Mouse (Mus musculus) neural tube, embryonic 15.5 days (tissue): ENCODE measurements around the gene Cnnm3. TPM values are rescaled to one million over a fixed set of nuclear protein-coding genes. Genes with fewer than 3 reads are reported as not detected.

Experiments used
- ATAC-seq: fragments of 200-750 bp; cut with Nextera tagmentation; 2 replicates; pipeline ENCODE4 v1.8.0; 2017; ENCODE audit warnings: mild to moderate bottlenecking, moderate TSS enrichment, moderate library complexity; ENCODE audit not compliant: low FRiP score
- H3K27ac ChIP-seq: fragments of 300-500 bp; sonication (generic); replicated peaks from 2 replicates; pipeline ENCODE4 v1.5.1; 2015; ENCODE audit warnings: mild to moderate bottlenecking, inconsistent platforms
- H3K27me3 ChIP-seq: fragments of 300-500 bp; sonication (generic); replicated peaks from 2 replicates; pipeline ENCODE4 v1.6.1; 2015; ENCODE audit warnings: inconsistent platforms
- H3K36me3 ChIP-seq: fragments of 300-500 bp; sonication (generic); 2 replicates; pipeline ENCODE4 v1.6.1; 2015; ENCODE audit warnings: inconsistent platforms
- H3K4me1 ChIP-seq: fragments of 300-500 bp; sonication (generic); 2 replicates; pipeline ENCODE4 v1.6.1; 2015; ENCODE audit warnings: inconsistent platforms
- H3K4me2 ChIP-seq: fragments of 300-500 bp; sonication (generic); 2 replicates; pipeline ENCODE4 v1.6.1; 2015; ENCODE audit warnings: inconsistent platforms, mild to moderate bottlenecking, moderate library complexity
- H3K4me3 ChIP-seq: fragments of 300-500 bp; sonication (generic); replicated peaks from 2 replicates; pipeline ENCODE4 v1.5.1; 2015; ENCODE audit warnings: mild to moderate bottlenecking, inconsistent platforms
- H3K9ac ChIP-seq: fragments of 300-500 bp; sonication (generic); replicated peaks from 2 replicates; pipeline ENCODE4 v1.6.1; 2015; ENCODE audit warnings: mild to moderate bottlenecking, inconsistent platforms
- H3K9me3 ChIP-seq: fragments of 300-500 bp; sonication (generic); replicated peaks from 2 replicates; pipeline ENCODE4 v1.6.1; 2016; ENCODE audit warnings: inconsistent platforms
- WGBS: fragments of 180-500 bp; shearing (Covaris S2); methylation state at CpG from one replicate; pipeline ENCODE4 v1.1.7; 2015; ENCODE audit warnings: mixed read lengths; 5-methylcytosine and 5-hydroxymethylcytosine counted together
- polyA plus RNA-seq: library from polyadenylated mRNA; unstranded; fragments of >200 nt; fragmentation: Nextera tagmentation; extraction: Ambion mirVana; gene quantifications from 2 replicates; pipeline ENCODE4 v1.2.1, GENCODE M21; 2015

Cnnm3 gene
- 3.1 and 4.5 TPM in 2 replicates for polyA plus RNA-seq

DNA sequence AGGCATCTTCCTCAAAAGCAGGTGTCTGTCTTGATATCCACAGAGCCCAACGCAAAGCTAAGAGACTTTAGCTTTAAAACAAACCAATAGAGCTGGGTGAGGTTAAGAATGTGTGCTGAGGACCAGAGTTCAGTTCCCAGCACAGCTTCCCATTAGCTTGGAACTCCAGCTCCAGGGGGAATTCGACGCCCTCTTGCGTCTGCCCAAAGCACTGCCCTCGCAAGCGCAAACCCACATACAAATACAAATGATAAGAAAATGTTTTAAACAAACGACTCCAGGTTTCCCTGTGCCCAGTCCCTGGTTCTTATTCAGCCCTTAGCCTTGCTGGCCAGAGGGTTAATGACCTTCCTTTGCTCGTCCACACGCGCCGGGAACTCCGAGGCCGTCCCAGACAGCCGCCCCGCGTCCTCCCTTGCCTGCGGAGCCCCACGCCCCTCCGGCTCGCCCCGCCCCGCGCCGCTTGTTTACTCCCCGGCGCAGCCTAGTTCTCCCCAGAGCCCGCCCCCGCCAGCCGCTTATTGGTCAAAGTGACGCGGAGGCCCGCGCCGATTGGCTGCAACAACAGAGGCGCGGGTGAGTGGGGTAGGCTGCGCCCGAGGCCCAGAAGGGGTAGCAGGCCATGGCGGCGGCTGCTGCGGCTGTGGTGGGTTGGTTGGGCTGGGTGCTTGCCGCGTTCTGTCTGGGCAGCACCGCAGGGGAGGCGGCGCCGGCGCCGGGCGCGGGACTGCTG is at the start of gene Cnnm3:
TSS of gene Cnnm3 (plus strand) at position 579 of the 733 bp plus-strand sequence.
- Histone ChIP-seq H3K27me3 (no peaks in the 10 kb centered on the region), H3K27ac (peak within 1 kb of the TSS; percentile 98), H3K9me3 (no peaks in the 10 kb centered on the region), H3K36me3 (peaks cover 5% of the 10 kb centered on the region; the same call in 1 of the 2 replicates), H3K4me2 (peak within 1 kb of the TSS; percentile 78), H3K9ac (peak within 1 kb of the TSS; percentile 82), H3K4me3 (peak within 1 kb of the TSS; percentile 99), H3K4me1 (peaks cover 37% of the 10 kb centered on the region)
- 2% methylated on average over 49 of the region's 51 CpGs for WGBS
- peak; percentile 98 for ATAC-seq

DNA sequence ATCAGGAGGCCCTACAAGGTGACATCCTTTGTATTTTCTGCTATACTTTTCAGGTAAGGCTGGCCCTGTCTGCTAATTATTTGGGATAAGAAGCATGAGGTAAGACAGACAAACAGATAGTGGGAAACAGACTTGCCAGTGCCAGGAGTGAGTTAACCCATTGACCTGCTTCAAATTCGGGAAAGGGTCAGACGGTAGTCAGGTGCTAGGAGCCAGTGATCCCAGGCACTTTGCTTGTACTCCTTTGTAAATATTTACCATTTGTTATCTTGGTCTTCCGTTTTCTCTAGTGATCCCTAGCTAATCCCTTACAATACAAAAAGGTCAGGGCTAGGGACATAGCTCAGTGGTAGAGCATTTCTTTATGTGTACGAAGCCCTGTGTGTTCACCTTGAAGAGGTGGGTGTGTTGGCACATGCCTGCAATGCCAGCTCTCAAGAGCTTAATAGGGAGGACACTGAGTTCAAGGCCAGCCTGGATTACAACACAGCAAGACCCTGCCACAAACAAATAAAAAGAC is 46.0 kb upstream of the Cnnm3 start:
- H3K4me2 ChIP-seq: no peak overlapping the region
- no peaks in the 10 kb centered on the region for H3K27me3 ChIP-seq
- peaks cover 9% of the 10 kb centered on the region; the same call in 1 of the 2 replicates for H3K4me1 ChIP-seq
- H3K9ac ChIP-seq: no peak overlapping the region
- no peaks in the 10 kb centered on the region for H3K36me3 ChIP-seq
- H3K4me3 ChIP-seq: no peak overlapping the region
- no peak for ATAC-seq
- 81% methylated on average over 4 of the region's 4 CpGs for WGBS
- H3K9me3 ChIP-seq: no peaks in the 10 kb centered on the region
- no peak overlapping the region for H3K27ac ChIP-seq

DNA sequence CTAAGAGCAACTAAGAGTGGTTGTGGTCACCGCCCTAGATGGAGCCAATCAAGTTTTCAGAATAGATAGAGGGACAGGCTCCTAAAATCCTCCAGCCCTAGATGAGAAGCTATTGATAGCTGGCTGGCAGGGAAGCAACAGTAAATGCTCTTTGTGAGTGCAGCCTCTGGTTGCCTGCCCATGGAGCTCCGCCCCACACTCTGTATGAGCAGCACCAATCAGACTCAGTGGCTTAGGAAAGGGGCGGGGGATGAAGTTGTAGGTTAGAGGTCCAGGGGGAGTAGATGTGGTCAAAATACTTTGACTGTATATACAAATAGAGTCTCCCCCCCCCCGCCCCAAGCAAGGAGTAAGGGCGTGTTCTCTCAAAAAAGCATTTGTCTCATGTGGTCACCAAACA is 44.2 kb upstream of the Cnnm3 start:
- no peak overlapping the region for H3K9ac ChIP-seq
- no peak for ATAC-seq

DNA sequence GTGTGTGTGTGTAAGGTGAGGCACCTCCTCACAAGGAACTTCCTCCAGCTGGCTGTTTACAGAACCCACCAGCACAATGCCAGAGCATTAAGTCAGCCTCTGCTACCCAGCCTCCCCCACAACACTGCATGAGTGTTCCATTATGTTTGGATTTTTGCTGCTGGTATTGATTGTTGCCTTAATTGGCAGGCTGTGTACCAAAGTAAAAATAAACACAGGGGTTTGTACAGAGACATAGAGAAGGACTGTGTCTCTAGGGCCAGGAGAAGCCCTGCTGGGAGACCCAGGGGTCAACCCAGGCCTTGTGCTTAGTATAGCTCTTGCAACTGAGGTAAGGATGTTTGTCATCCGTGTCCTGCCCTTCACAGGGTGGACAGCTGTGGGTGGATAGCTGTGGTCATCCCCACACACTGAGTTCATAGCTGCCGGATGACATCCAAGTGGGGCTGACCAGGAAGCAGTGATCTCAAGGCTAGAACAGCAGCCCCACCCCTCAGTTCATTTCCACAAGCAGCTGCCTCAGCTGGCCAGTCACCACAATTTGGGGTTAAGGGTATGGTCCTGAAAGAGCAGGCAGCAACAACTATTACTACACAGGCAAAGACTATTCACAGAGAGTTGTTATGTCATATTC is 41.7 kb upstream of the Cnnm3 start:
- Histone ChIP-seq H3K4me2 (no peak overlapping the region), H3K27me3 (no peaks in the 10 kb centered on the region), H3K4me1 (peaks cover 44% of the 10 kb centered on the region), H3K4me3 (no peak overlapping the region), H3K9ac (no peak overlapping the region), H3K36me3 (no peaks in the 10 kb centered on the region), H3K27ac (no peak overlapping the region), H3K9me3 (no peaks in the 10 kb centered on the region)
- no peak for ATAC-seq
- WGBS: 55% methylated on average over 2 of the region's 2 CpGs

More for the DNA sequence above, 44.2 kb upstream of the Cnnm3 start:
- H3K36me3 ChIP-seq: no peaks in the 10 kb centered on the region
- no peak overlapping the region for H3K27ac ChIP-seq
- no peak overlapping the region for H3K4me3 ChIP-seq
- H3K9me3 ChIP-seq: no peaks in the 10 kb centered on the region
- H3K4me1 ChIP-seq: peaks cover 20% of the 10 kb centered on the region
- no peaks in the 10 kb centered on the region for H3K27me3 ChIP-seq
- 53% methylated on average over 5 of the region's 5 CpGs for WGBS
- no peak overlapping the region for H3K4me2 ChIP-seq

DNA sequence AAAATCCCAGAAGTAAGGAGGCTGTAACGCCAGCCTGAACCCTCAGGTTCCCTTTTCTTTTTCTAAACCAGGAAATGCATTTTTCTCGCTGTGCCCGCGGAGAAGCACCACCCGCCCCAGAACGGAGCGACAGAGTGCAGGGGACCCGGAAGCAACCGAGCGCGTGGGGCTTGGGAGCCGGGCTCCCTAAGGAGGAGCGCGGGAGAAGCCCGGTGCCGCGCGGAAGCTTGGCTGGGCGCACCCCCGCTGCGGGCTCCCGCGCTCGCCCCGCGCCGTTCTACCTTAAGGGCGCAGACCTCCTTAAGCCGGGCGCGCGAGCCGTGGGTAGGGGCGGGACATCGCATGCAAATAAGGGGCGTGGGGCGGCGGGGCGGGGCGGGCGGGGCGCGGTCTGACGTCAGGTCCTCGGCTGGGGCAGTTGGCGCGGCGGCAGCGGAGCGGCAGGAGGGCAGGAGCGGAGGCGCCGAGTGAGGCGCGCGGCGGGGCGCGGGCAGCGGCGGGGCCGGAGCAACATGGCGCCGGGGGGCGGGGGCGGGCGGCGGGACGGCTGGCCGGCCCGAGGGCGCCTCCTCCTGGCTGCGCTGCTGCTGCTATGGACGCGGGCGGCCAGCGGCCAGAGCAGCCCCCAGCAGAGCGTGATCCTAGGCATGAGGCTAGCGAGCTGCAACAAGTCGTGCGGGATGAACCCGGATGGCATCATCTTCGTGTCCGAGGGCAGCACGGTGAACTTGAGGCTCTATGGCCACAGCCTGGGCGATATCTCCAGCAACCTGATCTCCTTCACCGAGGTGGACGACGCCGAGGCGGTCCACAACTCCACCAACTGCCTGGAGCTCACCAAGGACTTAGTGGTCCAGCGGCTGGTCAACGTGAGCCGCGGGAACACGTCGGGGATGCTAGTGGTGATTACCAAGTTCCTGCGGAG is 40.2 kb upstream of the Cnnm3 start, which contains the start of gene Cnnm4:
TSS of gene Cnnm4 (plus strand) at position 440 of the 925 bp plus-strand sequence.
- Histone ChIP-seq H3K9ac (peak within 1 kb of the TSS; percentile 64), H3K4me1 (peaks cover 60% of the 10 kb centered on the region), H3K27me3 (no peaks in the 10 kb centered on the region), H3K4me2 (peak within 1 kb of the TSS; percentile 83), H3K4me3 (peak within 1 kb of the TSS; percentile 75), H3K9me3 (no peaks in the 10 kb centered on the region), H3K36me3 (no peaks in the 10 kb centered on the region), H3K27ac (peak within 1 kb of the TSS; percentile 77)
- under 1% methylated on average over 79 of the region's 98 CpGs for WGBS
- peak; percentile 93 for ATAC-seq

DNA sequence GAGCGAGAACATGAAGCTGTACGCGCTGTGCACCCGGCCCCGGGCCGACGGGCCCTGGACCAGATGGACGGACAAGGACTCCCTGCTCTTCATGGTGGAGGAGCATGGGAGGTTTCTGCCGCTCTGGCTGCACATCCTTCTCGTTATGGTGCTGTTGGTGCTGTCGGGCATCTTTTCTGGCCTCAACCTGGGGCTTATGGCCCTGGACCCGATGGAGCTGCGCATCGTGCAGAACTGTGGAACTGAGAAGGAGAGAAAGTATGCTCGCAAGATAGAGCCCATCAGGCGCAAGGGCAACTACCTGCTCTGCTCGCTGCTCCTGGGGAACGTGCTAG is 39.6 kb upstream of the Cnnm3 start:
- 20% methylated on average over 18 of the region's 18 CpGs for WGBS
- ATAC-seq: peak; percentile 27; the same call in 1 of the 2 replicates
- H3K4me2 ChIP-seq: peak overlapping the region; percentile 83
- H3K9me3 ChIP-seq: no peaks in the 10 kb centered on the region
- H3K27me3 ChIP-seq: no peaks in the 10 kb centered on the region
- peak overlapping the region; percentile 77; the same call in 1 of the 2 replicates for H3K27ac ChIP-seq
- H3K4me1 ChIP-seq: peaks cover 62% of the 10 kb centered on the region
- H3K36me3 ChIP-seq: no peaks in the 10 kb centered on the region
- peak overlapping the region; percentile 75 for H3K4me3 ChIP-seq
- H3K9ac ChIP-seq: peak overlapping the region; percentile 64

DNA sequence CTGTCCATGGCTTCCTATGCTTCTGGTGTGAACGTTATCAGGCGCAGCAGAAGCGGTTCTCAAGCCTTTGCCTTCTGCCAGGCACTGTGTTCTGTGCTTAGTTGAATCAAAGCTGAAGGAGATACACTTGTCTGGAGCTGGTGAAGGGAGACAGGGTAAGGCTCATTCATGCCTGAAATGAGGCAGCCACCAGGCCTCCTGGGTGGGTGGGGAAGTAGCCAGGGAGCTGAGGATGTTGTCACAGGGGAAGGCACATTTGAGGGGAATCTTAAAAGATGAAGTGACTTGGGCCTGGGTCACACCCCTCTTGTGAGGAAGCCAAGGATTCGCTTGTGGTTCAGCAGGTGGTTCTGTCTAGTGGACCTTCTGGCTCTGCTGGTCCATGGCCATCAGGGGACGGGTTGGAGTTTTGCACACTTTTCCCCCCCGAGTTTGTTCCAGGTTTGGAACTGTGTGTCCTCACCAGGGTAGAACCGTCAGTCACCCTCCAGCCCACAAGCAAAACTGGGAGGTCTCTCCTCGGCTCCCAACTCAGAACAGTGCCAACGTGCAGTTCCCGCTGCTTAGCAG is 38.4 kb upstream of the Cnnm3 start:
- no peaks in the 10 kb centered on the region for H3K9me3 ChIP-seq
- no peaks in the 10 kb centered on the region for H3K36me3 ChIP-seq
- ATAC-seq: no peak
- no peaks in the 10 kb centered on the region for H3K27me3 ChIP-seq
- no peak overlapping the region for H3K9ac ChIP-seq
- H3K4me1 ChIP-seq: peaks cover 70% of the 10 kb centered on the region
- peak overlapping the region; percentile 75 for H3K4me3 ChIP-seq
- H3K27ac ChIP-seq: no peak overlapping the region
- 79% methylated on average over 10 of the region's 10 CpGs for WGBS
- peak overlapping the region; percentile 83 for H3K4me2 ChIP-seq

DNA sequence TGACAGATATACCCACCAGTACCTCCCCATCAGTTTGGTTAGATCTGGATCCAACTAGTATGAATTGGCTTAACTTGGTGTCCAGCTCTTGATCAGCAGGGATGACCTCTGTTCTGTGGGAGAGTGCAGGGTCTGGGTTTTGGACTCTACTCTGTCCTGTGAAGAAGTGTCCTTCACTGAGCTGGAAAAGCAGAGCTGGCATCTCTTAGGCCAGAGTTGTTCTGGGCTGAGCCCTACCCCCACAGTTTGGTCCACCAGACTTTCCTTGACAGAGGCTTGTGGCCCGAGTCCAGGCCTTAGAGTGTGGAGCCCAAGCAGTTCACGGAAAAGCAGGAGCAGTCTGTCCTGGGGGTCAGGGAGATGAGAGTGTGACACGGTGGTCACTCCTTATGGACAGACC is 37.0 kb upstream of the Cnnm3 start:
- Histone ChIP-seq H3K4me3 (peak overlapping the region; percentile 12; the same call in 1 of the 2 replicates), H3K9ac (no peak overlapping the region), H3K27ac (no peak overlapping the region), H3K36me3 (no peaks in the 10 kb centered on the region), H3K4me2 (peak overlapping the region; percentile 83), H3K9me3 (no peaks in the 10 kb centered on the region), H3K27me3 (no peaks in the 10 kb centered on the region), H3K4me1 (peaks cover 77% of the 10 kb centered on the region)
- 77% methylated on average over 3 of the region's 3 CpGs for WGBS
- no peak for ATAC-seq

DNA sequence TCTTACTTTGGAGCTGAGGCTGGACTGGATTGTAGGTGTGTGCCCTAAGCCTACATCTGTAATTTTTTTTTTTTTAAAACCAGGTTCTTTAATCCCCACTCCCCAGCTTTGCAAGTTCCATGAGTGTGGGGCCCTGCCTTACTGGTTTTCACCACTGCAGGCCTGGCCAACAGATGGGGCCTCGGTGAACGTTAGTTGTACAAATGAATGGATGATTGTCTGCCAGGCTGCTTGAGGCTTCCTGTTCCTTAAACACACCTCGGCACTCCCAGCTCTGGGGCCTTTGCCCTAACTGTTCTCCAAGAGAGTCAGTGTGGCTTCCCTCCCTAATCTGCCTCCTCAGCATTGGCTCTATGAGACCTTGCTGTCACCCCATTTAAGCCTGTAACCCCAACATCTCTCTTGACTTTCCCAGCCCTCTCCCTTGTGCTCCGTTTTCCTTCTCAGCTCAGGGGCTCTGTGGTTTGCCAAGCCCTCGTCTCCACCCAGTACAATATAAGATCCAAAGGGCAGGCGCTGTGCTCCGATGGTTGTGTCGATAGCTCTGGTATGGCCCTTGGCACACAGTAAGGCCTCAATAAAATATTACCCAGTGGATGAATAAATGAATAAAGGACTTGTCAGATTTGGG is 36.1 kb upstream of the Cnnm3 start:
- 43% methylated on average over 8 of the region's 8 CpGs for WGBS
- peaks cover 69% of the 10 kb centered on the region for H3K4me1 ChIP-seq
- no peak for ATAC-seq
- H3K27ac ChIP-seq: no peak overlapping the region
- peak overlapping the region; percentile 83 for H3K4me2 ChIP-seq
- H3K9me3 ChIP-seq: no peaks in the 10 kb centered on the region
- H3K36me3 ChIP-seq: no peaks in the 10 kb centered on the region
- peak overlapping the region; percentile 12 for H3K4me3 ChIP-seq
- no peaks in the 10 kb centered on the region for H3K27me3 ChIP-seq
- peak overlapping the region; percentile 29 for H3K9ac ChIP-seq

DNA sequence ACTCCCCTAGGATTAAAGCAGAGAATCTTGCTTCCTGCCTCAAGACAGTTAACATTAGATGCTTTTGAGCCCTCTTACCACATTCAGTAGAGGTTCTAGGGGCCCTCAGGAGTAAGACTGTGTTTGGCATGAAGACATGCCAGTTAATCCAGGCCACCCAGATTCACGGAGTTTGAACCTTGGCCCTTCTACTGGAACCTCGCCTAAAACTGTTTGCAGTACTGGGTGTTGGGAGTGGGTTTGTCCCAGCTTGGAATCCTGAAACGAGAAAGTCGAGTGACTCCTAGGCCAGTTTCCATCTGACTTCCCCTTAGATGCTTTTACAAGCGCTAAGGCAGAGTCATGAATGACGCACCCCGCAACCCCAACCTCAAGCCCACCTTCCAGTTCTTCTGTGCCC is 35.2 kb upstream of the Cnnm3 start:
- H3K4me2 ChIP-seq: peak overlapping the region; percentile 83
- H3K27me3 ChIP-seq: no peaks in the 10 kb centered on the region
- ATAC-seq: no peak
- no peaks in the 10 kb centered on the region for H3K9me3 ChIP-seq
- H3K9ac ChIP-seq: no peak overlapping the region
- peaks cover 65% of the 10 kb centered on the region for H3K4me1 ChIP-seq
- no peak overlapping the region for H3K4me3 ChIP-seq
- H3K36me3 ChIP-seq: no peaks in the 10 kb centered on the region
- WGBS: 88% methylated on average over 7 of the region's 7 CpGs
- no peak overlapping the region for H3K27ac ChIP-seq
